Mouse (Mus musculus): ENCODE data around the gene Slc38a7.
"Not testable (repeated sequence)": the region's sequence is repeated elsewhere in the genome, so short reads cannot be mapped to it uniquely, and the experiment has no call there.

Gene Slc38a7

DNA sequence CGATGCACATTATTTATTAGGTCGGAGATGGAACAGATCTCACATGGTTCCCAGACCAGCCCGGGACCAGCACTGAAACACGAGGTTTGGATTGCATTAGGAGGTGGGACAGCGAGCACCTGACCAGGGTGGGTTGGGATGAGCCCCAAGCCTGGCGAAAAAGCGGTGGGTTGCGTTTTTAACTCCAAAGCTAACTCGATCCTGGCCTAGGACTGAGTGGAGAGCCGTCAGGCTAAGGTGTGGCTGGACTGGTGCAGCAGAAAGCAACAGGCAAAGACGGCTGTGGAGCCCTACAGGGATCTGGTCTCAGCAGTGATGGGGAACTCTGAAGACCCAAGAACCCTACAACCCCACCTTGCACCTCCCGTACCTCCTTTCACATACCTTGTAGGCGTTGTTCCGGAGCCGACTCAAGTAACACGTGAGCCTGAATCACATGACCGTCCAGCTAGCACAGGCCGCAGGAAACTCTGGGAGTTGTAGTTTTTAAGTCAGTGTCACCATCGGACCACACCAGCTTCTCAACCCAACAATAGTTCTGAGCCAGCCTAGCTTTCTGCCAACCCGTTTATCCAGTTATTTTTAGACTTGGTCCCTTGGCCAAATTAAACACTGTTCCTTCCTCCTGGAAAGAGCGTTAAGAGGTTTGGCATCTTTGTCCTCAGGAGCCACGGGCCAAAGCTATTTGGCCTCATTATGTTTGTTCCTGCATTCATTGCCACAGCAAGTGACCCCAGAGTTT is at the start of gene Slc38a7:
Gene Slc38a7 (minus strand): TSS at position 438 of the 742 bp plus-strand sequence.
- peak; percentile 49 to 65 for DNase-seq (ENCODE audit: low spot score in 2 of 2)

DNA sequence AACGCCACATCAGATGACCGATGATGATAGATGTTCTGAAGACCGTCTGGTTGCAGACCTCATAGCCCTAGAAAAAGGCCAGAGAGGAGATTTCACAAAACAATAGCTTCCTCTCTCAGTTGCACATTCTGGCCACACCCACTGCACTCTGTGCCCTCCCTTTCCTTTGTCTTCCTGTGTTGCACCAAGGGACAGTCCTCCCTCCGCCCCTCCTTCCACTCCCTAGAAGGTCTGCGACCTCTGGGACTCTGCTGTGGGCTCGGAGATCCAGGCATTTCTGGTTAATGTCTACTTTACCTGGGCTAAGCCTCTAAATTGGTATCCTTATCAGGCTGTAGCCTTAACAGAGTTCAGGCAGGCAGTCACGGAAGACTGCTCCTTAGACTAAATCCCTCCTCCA is 48.5 kb upstream of the Slc38a7 start:
- DNase-seq (ENCODE audit: low spot score in 2 of 2): no peak

DNA sequence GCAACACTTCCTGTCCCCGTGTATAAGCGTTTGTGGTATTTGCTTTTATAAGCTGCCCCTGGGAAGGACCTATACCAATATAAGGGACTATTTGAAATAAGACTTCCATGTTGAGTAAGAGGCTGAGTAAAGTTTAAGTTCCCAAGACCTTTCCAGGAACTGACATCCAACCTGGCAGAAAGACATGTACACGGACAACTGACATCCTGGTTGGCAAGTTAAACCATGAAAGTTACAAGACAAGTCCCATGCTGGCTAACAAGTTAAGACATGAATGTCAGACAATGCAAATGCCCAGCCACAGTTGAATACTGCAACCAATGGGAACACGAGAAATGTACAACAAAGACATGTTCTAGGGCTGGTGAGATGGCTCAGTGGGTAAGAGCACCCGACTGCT is 40.4 kb upstream of the Slc38a7 start:
- no peak for DNase-seq (ENCODE audit: low spot score in 2 of 2)

DNA sequence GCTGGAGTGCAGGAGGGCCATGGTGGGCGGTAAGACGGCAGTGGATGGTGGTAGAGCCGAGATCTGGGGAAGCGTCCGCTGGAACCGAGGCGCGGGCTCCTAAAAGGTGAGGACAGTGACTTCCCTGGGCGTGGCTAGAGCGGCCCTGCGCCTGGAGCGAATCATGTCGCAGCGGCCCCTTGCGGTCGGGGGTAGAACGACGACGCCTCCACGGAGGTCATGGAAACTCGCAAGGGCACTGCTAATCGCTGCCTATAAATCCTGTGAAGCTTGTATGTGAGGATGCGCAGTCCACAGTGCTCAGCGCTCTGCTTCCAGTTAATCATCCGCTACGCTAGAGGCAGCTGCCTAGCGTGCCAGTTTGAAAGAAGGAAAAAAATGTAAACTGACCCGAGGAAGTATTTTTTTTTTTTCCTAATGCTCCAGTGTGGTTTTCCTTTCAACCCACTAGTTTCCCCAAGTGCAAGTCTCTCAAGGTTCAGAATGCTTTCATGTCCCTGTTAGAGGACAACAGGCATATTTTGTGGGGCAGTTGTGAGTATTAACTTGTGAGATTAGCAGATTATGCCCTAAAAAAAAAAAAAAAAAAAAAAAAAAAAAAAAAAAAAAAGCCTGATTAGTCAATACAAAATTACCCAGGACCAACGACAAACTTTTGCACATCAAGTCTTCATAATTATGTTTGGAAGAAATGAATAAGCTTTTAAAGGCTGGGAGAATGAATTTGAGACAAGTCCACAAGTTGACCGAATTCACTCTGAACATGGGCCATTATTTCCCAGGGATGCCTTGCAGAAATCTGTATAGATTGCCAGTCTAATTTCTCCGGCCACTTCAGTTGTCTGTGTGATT is 35.2 kb upstream of the Slc38a7 start, which contains the start of gene Got2:
Gene Got2 (minus strand): TSS at position 263 of the 852 bp plus-strand sequence.
- peak; percentile 83 to 87 for DNase-seq (ENCODE audit: low spot score in 2 of 2)

DNA sequence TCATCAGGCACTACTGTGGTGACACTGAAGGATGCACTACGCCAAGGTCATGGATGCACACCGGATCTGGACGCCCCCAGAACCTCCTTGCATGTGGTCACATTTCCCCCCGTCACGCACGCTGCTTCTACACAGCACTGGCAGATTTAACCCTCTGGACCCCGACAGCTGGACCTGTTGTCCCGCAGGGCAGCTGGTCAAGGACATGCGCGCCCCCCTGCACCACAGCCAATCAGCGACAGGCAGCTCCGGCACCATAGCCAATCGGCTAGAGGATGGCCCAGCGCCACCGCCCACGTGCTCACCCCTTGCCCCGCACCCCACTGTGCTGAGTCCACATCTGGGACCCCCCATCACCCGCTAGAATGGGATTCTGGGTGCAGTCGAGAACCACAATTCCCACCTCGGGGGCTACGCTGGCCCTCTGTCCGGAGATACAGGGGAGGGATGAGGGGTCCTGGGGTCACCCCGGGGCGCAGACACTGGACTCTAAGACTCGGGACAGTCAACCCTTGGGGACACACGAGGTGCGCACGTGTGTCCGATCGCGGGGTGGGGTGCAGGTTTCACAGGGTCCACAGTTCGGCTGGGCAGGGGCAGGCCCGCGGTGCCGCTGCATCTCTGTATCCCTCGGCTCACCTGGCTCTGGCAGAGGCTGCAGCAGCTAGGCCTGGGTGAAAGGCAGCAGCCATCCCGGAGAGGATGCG is 34.4 kb upstream of the Slc38a7 start:
- DNase-seq (ENCODE audit: low spot score in 2 of 2): peak; percentile 65 to 78

DNA sequence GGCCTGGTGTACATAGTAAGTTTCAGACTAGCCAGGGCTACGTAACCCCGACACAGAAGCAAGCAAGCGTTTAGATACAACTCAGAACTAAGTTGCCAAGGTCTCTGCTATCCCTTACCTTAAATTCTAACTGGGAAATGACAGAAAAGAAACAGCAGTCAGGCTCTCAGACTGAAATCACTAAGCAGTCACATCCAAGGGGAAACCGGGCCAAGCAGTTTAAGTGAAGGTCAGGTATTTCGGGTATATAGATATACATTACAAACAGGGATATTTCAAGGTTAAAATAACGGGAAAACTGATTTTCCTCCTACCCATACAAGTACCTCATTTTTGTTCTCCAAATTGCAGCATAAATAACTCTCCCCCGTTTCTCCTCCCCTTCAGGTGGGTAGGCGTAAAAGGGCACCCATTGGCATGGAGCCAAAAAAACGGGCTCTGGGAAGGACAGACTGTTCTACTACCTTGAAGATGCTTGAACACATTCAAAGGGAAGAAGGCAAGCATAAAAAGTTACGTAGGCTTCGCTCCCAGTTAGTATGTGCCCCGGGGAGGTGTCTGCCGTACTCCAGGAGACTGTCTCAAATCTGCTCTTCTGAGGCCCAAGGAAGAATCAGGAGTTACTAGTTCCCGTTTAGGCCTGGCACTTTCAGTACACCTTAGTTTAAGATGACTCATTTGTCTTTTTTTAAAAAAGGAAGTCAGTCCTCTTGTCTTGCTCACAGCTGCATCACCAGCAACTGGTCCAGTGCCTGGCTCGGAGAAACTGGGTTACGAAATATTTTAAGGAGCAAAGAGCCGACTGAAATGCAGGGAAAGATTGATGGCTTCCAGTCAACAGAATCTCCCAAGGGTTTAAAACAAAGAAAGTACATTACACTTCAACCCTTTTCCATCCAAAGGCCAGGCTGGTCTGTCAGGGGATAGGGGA is 33.6 kb upstream of the Slc38a7 start:
- DNase-seq (ENCODE audit: low spot score in 2 of 2): peak in 1 of 2 experiments; percentile 26

DNA sequence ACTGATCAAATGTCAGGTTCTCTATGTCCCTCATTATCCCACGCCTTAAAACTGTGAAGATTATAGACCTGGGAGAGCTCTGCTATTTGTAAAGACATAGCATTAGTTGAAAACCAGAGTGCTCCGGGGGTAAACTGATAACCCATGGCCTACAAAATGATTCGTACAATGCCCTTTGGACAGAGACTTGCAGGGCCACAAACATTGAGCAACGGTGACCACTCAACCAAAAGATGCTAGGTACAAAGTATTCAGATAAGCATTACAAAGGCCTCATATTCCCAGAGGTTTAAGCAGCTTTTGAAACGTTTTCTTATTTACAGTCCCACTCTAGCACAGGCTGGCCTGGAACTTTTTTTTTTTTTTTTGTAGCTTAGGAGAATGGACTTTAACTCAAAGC is 32.6 kb upstream of the Slc38a7 start:
- DNase-seq (ENCODE audit: low spot score in 2 of 2): no peak

DNA sequence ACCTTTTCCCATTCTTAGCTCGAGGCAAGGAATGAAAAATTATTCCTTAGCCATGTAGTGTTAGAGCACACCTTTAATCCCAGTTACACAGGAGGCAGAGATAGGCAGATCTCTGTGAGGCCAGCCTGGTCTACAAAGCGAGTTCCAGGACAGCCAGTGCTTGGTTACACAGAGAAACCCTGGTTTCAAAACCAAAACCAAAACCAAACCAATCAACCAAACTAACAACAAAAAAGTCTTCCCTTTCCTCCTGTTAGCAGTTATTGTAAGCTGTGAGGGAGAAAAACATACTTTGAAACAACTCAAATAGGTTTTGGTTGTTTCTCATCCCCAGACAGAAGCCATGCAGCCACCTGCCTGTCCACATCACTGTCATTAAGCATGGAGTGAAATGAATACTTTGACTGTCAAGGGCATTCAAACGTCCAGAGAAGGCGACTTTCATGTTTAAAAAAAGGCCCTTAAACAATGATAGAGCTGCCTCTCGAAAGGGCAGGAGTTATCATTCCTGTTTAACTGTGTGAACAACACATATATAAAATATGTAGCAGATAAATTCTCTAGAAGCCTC is 32.0 kb upstream of the Slc38a7 start:
- no peak for DNase-seq (ENCODE audit: low spot score in 2 of 2)

DNA sequence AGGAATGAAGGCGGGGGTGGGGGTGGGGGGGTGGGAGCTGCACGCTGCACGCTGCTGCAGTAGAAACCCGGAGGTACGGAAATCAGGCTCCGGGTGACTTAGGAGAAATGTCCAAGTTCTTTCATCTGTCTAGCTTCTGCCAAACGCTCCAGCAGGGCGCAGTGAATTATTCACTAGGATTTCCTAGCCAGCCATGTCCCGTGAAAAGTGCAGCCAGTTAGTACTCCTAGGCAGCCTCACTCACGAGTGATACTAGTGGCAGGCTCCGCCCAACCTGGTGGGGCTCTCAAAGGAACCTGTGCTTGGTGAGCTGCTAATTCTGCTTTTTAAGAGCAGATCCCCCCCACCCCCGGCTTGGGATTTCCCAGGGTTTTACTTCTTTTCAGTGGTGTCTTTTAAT is 31.2 kb upstream of the Slc38a7 start:
- no peak for DNase-seq (ENCODE audit: low spot score in 2 of 2)

DNA sequence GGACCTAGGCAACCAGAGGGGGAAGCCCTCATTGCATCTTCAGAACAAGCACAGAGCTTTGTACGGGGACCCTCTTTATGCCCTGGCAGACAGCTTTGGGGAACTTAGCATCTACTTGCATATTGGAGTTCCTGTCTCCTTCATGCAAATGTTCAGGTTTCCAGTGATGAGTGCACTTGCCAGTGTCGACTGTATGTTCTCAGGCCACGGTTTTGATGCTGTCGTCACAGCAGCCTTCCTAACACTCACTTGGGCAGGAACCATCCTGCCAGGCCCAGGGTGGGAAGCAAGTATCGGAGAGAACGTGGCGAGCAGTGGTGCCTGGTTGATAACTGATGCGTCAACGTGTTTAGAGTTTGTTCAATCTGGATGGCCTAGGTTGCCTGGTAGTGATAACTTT is 28.9 kb upstream of the Slc38a7 start:
- no peak for DNase-seq (ENCODE audit: low spot score in 2 of 2)

DNA sequence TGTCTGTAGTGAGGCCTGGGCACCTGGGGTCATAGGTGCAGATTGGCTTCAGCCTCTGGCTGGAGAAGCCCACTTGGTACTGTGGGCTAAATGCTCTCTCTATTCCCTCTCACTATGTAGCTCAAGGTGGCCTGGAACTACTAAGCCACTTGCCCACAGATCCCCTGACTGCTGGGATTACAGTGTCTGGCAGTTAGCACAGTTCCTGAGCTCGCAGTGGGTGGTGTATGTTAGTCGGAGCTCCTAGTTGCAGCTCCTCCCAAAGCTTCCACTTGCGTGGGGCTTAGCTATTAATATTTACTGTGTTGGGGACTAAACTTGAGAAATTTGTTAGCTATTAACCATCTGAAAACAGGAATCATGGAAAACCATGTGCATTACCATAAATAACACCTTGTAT is 28.2 kb upstream of the Slc38a7 start:
- no peak for DNase-seq (ENCODE audit: low spot score in 2 of 2)

DNA sequence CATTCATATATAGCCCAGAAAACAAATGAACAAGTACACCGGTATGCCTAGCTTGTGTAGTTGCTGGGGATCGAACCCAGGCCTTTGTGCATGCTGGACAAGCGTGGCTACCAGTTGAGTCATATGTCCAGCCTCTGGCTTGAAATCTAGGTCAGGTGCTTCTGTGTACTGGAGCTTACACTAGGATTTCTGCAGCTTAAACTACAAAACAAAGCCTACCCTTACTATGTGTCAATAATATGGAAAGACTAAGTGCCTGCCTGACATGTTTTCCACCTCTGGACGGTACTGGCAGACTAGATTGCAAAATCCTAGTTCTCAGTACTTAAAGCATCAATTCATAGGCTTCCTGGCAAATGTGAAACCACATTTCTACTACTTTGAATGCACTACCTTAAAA is 26.5 kb upstream of the Slc38a7 start:
- no peak for DNase-seq (ENCODE audit: low spot score in 2 of 2)

DNA sequence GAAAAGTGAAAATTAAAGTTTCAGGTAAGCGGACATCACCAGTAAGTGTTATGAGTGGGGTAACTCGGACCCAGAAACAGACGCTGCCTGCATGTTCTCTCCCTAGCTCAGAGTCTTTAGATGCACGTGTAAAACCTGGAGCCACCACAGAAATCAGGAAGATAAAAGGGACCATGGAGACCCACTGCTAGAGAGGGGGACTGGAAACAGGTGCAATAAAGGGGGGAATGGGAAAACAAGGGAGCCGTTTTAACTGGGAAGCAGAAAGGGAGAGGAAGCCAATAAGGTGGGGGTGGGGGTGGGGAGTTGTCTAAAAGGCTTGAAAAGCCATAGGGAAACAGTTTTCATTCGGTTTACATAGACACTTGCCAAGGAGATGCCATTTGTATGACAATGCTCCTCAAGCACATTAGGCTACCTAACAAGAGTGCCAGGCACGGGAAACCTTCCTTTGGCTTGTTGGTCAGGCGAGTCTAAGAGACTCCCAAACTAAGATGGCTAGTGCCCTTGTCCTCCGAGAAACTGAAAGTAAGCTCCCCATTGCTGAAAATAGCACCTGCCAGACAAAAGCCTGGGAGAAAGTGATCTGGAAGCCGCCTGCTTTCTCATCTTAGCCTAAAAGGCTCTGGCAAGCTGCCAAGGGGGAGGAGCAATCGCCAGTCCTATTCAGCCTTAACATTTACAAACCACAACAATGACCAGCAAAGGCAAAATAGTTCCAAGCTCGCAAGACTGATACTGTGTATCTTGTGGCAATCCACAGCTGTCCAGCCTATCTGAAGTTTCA is 25.0 kb upstream of the Slc38a7 start:
- DNase-seq (ENCODE audit: low spot score in 2 of 2): no peak

DNA sequence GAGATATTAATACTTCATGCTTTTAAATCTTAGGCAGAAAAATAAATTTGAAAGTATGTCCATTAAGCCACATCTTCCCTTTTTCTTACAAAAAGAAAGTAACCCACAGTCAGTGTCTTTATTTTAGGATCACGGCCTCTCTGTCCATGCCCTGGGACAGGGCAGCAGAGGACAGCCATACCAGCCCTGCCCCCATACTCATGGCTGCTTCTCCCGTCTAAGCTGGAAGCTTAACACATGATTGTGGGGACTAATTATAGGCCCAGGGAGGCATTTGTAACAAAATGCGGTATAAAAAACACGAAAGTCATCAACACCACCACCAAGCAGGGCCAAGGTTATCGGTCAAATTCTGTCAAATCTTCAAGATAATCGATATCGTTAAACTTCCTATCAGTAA is 21.9 kb upstream of the Slc38a7 start:
- no peak for DNase-seq (ENCODE audit: low spot score in 2 of 2)

DNA sequence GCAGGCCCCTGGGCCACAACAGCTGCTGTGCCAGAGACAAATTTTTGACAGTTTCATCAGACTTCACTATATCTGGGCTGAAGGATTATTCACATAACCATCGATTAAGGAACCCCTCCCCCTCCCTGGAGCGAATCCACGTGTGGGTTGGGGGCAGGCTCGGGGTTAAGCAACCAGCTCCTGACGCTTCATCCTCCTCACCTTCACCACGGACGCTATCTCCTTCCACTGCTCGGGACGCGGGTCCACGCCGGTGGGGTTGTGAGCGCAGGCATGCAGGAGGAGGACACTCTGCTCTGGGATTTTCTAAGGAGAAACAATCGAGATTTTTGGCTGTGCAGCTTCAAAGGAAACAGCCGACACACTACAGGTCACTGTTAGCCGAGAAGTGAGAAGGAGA is 18.4 kb upstream of the Slc38a7 start:
- DNase-seq (ENCODE audit: low spot score in 2 of 2): no peak

DNA sequence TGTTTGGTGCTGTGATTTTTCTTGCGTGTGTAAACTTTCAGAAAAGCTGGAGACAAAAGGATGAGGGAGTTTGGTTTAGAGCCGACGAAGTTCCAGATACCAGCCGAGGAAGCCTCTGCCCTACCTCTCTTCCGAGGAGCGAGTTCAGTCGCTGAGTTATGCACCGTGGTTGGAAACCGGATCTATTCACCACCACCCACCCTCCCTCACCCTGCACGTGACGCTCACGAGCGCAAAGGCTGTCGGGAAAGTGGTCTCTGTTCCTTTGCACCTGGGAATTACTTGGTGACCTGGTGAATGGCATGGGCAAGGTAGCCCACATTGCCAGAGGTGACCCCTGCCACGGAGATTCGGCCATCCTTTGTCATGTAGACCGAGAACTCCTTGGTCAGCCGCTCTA is 11.5 kb upstream of the Slc38a7 start:
- DNase-seq (ENCODE audit: low spot score in 2 of 2): not testable (repeated sequence)

DNA sequence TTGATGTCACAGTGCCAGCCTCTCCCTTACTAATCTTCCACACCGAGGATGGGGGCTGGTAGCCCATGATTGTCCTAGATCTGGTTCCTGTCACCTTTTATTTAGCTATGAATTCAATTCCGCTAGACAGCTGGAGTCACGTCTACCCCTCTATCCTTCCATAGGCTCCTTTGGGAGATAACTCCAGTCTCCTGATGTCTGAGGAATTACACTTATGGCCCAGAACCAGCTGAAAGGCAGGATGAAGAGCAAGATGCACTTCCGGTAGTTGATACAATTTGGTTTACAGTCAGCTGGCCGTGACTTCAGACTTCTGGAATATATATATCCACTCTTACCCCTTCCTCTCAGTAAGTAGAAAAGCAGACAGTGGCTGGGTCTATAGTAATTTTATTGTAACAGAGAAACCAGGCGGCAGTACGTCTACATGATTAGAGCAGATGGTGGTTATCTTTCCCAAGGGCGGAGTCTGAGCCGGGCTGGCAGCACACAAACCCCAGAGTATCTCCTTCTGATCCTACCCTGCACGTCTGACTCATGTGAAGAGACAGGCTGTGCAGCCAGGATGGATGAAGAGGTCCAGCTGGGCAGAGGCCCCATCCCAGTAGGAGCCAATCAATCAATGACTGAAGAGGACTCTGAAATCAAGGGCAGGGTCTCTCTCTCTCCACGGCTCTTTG is 10.6 kb upstream of the Slc38a7 start:
- not testable (repeated sequence) for DNase-seq (ENCODE audit: low spot score in 2 of 2)

DNA sequence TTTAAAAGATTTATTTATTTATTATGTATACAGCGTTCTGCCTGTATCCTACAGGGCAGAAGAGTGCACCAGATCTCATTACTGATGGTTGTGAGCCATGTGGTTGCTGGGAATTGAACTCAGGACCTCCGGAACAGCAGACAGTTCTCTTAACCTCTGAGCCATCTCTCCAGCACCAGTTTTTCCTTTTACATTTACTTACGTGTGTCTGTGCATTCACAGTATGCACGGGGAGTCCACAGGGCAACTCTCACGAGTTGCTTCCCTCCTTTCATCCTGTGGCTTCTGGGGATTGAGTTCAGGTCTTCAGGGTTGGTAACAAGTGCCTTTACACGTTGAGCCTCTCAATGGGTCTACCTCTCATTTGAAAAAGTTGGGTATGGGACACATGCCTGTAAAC is 835 bp upstream of the Slc38a7 start:
- DNase-seq (ENCODE audit: low spot score in 2 of 2): no peak

DNA sequence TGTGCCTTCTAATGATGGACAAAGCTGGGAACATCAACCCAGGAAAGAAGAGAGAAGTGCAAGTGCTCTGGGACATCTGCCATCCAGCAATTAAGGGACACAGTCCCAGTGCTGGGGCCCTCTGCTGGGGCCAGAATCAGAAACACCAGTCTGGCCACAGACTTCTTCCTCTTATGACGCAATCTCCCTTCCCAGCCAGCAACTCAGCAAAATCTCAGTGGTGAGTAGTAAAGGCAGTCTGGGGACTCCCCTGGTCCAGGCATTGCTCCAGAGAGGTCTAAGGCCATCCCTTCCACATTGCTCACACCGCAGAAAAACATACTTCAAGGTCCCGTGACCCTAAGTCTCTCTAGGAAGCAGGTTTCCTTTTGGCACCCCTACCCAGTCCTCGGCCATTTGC is 1.0 kb downstream of the Slc38a7 start:
- no peak for DNase-seq (ENCODE audit: low spot score in 2 of 2)

DNA sequence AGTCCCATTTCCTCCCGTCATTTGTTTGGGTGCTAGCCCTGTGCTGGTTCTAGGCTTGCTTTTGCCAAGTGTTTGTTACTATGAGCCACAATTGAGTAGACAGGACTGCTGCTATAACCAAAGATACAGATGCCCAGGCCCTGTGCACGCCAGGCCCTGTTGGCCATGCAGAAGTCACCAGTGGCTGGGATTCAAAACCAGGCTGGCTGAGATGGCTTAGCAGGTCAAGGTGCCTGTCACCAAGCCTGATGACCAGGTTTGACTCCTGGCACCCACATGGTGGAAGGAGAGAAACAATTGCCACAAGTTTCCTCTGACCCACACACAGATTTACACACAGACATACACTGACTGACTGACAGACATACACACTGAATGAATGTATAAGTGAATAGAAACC is 3.0 kb downstream of the Slc38a7 start:
- no peak for DNase-seq (ENCODE audit: low spot score in 2 of 2)

All from frontal cortex, postnatal 25 days (tissue).